In genomic region chr5:45514599-45514998, GRCm38 (mm10) we compare ENCODE assay signal across 18 mouse cellular contexts.
"Had no signal": no experiment of that assay in that cellular context is flagged by ENCODE, and none has a peak within 500 bp of the region (broad histone marks: within the 10 kb centered on the region; RNA-seq: fewer than 3 reads in every experiment).

No protein-coding gene starts in this region.

- H3K4me3 ChIP-seq: kidney, embryonic 15.5 days; limb, embryonic 10.5 days; limb, embryonic 13.5 days; liver, embryonic 15.5 days had no signal

- H3K4me2 ChIP-seq: kidney, embryonic 15.5 days; limb, embryonic 13.5 days; liver, embryonic 15.5 days; midbrain, embryonic 11.5 days had no signal

- H3K27me3 ChIP-seq: kidney, embryonic 15.5 days; limb, embryonic 13.5 days; liver, embryonic 15.5 days had no signal

- H3K27ac ChIP-seq: hindbrain, postnatal 0 days; kidney, embryonic 15.5 days; limb, embryonic 10.5 days; limb, embryonic 13.5 days; liver, embryonic 15.5 days; stomach, postnatal 0 days had no signal

- H3K9ac ChIP-seq: kidney, embryonic 15.5 days; limb, embryonic 13.5 days; liver, embryonic 15.5 days had no signal

- DNase-seq: liver; lung, adult 2 months; lung, postnatal 14 days; lung, postnatal 4 days; midbrain, embryonic 14.5 days; right cerebral cortex, postnatal 4 days; thymus, adult 2 months; thymus, postnatal 14 days; thymus, postnatal 4 days had no signal

- H3K9me3 ChIP-seq: kidney, embryonic 15.5 days; limb, embryonic 10.5 days; limb, embryonic 13.5 days; liver, embryonic 15.5 days had no signal

- ATAC-seq: hindbrain, postnatal 0 days; inflammation-experienced regulatory T-cells, adult 6 months; intestine, embryonic 16.5 days had no signal
